Mouse (Mus musculus) kidney, adult 8-10 months (tissue): ENCODE measurements around the gene Reep6.

Experiments
- DNase-seq, 2 experiments: peaks; one replicate each; pipeline ENCODE4 v3.0.0; 2022

The Reep6 gene

GRCm38 (mm10) chr10:80301256-80302081 is 28.3 kb upstream of the Reep6 start:
- no peak for DNase-seq

DNA sequence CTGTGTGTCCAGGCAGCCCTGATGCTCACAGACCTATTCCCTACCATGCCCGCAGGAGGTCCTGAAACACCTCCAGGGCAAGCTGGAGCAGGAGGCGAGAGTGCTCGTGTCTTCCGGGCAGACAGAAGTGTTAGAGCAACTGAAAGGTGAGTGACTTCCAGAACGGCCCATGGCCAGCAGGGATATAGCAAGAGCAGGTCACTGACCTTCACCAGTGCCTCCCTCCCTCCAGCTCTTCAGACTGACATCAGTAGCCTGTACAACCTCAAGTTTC is 27.7 kb upstream of the Reep6 start:
- no peak for DNase-seq

DNA sequence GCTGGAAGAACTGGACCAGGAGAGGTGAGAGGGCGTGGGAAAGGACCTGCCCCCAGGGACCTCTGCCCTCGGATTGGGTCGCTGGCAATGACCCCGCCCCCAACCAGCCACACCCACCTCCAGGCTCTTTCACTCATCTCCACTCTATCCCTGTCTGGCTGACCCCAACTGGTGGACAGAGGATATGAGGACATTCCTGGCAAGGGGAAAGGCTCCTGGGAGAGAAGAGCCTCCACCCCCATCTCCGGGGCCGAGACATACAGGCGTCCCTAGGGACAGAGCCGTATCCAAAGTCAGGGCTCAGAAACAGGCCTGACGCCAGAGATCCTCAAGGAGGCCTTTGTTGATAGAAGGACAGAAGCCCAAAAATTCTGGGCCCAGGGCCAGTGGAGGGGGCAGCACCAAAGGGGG is 27.3 kb upstream of the Reep6 start:
- DNase-seq: peak; percentile 60 to 69

DNA sequence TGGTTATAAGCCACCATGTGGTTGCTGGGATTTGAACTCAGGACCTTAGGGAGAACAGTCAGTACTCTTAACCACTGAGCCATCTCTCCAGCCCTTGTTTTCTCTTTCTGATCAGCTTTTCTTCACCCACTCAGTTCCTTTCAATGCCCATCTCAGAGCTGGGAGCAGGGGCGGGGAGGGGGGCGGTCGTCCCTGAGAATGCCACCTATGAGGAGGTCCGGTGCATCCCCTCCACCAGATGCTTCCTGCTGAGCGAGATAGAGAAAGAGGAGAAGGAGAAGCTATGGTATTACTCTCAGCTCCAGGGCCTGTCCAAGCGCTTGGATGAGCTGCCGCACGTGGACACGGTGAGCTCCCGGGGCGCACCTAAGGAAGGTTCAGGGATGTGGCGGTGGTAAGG is 25.3 kb upstream of the Reep6 start:
- no peak for DNase-seq

DNA sequence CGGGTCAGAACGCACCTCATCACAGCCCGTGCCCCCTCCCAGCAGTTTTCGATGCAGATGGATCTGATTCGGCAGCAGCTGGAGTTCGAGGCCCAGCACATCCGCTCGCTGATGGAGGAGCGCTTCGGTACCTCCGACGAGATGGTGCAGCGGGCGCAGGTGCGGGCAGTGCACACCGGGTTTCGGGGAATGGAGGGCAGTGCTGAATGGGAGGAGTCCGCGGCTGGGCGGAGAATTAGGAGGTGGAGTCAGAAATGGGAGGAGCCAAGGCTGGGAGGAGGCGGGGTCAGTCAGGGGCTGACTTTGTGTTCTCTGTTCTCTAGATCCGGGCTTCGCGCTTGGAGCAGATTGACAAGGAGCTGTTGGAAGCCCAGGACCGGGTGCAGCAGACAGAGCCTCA is 24.9 kb upstream of the Reep6 start:
- DNase-seq: peak in 1 of 2 experiments; percentile 56

DNA sequence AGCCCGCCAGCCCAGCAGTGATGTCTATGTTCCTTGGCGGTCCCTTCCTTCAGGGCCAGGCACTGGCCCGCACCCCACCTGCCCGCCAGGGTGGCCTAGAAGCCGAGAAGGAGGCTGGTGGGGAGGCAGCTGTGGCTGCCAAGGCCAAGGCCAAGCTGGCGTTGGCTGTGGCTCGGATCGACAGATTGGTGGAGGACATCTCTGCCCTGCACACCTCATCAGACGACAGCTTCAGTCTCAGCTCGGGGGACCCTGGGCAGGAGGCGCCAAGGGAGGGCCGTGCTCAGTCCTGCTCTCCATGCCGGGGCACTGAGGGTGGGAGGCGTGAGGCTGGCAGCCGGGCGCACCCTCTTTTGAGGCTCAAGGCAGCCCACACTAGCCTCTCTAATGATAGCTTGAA is 18.2 kb upstream of the Reep6 start:
- no peak for DNase-seq

DNA sequence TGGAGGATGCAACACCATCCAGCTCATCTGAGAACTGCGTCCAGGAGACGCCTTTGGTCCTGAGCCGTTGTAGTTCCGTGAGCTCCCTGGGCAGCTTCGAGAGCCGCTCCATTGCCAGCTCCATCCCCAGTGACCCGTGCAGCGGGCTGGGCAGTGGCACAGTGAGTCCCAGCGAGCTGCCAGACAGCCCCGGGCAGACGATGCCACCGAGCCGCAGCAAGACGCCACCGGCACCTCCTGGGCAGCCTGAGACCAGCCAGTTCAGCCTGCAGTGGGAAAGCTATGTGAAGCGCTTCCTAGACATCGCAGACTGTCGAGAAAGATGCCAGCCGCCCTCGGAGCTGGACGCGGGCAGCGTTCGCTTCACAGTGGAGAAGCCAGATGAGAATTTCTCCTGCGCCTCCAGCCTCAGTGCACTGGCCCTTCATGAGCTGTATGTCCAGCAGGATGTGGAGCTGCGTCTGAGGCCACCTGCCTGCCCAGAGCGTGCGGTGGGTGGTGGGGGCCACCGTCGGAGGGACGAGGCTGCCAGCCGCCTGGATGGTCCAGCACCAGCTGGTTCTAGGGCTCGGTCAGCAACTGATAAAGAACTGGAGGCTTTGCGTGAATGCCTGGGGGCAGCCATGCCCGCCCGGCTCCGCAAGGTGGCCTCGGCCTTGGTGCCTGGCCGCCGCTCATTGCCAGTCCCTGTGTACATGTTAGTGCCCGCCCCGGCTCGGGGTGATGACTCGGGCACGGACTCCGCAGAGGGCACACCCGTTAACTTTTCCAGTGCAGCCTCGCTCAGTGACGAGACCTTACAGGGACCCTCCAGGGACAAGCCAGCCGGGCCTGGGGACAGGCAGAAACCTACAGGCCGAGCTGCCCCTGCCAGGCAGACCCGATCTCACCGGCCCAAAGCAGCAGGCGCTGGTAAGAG is 16.9 kb upstream of the Reep6 start:
- DNase-seq: no peak

- no peak for DNase-seq
Measured at GRCm38 (mm10) chr10:80313627-80314201, 16.0 kb upstream of the Reep6 start.

- no peak for DNase-seq
Measured at GRCm38 (mm10) chr10:80314494-80315001, 15.2 kb upstream of the Reep6 start.

DNA sequence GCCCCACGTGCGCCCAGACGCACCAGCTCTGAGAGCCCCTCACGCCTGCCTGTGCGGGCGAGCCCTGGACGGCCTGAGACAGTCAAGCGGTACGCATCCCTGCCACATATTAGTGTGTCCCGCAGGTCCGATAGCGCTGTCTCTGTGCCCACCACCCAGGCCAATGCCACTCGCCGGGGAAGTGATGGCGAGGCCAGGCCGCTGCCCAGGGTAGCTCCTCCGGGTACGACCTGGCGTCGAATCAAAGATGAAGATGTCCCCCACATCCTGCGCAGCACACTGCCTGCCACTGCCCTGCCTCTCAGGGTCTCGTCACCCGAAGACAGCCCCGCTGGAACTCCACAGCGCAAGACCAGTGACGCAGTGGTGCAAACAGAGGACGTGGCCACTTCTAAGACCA is 14.4 kb upstream of the Reep6 start:
- no peak for DNase-seq

- no peak for DNase-seq
Measured at GRCm38 (mm10) chr10:80316359-80316781, 13.4 kb upstream of the Reep6 start.

DNA sequence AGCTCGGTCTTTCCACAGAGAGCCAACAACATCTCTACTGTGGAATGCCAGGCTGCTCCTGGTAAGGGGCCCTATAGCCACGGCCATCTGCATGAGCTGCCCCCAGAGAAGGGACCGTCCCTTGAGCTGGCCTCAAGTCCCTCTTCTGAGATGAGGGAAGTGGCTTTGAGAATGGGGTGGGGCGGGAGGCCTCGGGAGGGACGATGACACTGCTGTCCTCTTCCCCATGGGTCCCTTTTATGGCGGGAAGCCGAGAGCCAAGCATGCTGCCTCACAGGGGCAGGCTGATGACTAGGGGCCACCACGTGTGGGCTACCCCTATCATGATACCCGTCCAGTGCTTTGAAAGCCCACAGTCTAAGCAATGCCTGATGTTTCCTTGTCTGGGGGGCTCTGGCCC is 12.7 kb upstream of the Reep6 start:
- DNase-seq: no peak

- peak; percentile 91 to 96 for DNase-seq
Measured at GRCm38 (mm10) chr10:80320340-80320760, 9.4 kb upstream of the Reep6 start, which contains the start of gene 2310011J03Rik. Gene 2310011J03Rik (minus strand): TSS chr10:80320537.

DNA sequence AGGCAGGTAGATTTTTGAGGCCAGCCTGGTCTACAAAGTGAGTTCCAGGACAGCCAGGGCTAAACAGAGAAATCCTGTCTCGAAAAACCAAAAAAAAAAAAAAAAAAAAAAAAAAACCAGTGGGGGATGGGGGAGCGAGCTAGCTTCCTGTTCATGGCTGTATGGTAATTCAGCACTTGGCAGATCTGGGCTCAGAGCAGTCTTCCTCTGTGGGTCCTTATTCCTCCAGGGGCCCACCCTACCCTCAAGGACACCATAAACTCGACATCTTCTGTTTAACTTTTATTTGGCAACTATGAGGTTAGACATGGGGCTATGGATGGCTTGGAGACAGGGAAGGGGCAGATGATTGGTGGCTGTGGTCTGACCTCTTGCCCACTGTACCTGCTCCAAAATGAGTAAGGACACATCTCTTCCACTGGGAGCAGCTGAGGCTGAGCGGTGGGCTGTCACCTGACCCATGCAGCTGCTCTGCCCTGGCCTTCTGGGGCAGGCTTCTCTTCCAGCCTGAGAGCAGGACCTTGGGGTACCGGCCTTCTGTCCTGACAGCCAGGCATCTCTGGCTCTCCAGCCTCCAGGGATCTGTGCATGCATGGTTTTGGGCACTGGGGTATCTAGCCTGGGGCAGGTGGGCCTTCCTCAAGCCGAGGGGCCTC is 8.6 kb upstream of the Reep6 start:
- DNase-seq: no peak

DNA sequence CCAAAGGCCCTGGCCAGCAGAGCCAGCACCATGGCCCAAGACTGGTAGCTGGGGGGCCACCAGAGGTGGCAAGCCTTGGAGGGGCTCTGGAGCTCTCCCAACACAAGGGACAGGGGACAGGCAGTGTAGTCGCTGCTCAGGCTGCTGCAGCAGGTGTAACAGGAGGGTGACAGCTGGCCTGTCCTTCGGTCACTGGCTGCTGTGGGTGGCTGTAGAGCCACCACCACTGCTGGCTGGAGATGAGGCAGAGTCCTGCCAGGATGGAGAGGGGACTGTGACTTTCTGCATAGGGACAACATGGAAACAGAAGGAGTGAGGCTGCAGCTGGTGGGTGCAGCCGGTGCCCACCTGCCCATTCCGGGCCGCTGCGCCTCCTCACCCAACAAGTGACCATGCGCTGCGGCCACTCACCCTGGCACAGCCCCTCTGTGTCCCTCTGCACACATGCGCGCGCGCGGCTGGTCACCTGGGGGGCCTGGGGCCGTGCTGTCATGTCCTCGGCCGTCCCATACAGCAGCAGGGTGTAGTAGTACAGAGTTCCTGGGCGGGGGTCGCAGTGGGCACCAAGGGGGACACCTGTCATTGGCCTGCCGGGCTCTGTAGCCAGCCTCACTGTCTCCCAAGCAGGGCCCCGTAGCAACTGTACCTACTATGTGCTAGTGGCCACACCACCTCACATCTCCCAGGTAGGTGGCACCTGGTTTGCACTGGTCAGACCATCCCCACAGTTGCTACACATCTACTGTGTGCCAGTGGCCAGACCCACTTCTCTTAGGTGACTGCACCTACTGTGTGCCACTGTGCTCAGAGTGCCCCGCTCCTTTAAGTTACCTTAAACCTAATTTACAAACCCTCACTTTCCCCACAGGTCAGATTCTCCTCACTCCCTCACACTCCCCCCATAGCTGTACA is 7.8 kb upstream of the Reep6 start:
- DNase-seq: no peak

DNA sequence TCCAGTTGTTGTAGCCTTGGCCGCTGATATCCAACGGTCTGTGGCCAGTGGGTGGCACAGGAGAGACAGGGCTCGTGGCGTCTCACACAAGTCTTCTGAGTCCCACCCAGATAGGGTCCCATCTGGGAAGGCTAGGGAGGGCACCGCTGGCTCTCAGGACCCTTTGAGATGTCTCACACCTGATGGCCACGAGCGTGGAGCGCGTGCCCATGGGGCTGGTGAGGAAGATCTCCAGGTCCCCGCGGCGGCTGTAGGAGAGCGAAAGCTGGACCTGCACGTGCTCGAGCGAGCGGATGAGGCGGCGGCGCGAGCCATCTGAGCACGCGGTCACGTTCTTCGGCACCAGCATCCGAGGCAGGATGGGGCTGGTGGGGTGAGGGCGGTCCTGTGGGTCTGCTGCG is 6.9 kb upstream of the Reep6 start:
- DNase-seq: no peak

DNA sequence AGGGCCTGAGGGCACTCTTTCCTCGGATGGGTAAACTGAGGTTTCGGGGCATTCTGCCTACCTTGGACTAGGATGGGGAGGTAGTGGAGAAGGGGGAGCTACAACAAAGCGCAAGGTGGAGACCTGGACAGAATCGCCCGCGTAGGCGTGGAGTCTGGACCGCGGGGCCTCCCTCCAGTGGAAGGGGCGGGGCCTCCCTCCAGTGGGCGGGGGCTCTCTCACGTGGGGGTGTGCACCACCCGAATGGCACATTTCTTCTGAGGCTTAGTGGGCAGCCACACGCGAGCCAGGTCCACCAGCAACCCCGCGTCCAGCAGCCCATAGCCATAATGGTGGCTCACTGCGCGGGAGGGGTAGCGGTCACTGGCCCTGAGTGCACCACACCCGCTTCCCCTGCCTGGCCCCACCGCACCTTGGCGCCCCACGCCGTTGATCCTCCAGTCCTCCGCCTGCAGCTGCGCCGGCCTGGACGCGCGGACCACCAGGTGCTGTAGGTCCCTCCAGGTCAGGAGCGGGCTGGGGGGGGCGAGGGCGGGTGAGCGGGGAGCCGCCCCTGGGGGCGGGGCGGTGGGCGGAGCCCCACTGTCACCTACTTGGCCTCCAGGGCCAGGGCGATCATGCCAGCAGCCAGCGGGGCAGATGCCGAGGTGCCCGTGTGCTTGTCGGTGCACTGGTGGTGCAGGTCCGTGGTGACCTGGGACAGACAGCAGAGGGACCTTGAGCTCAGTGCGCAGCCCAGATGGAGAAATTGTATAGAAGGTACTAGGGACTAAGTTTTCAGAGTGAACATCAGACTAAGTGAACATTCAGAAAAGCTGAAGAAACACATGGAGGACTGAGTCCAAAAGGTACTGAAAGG is 6.3 kb upstream of the Reep6 start:
- DNase-seq: peak; percentile 79 to 86

GRCm38 (mm10) chr10:80324120-80325037 is 5.4 kb upstream of the Reep6 start:
- peak in 1 of 2 experiments; percentile 50 for DNase-seq

DNA sequence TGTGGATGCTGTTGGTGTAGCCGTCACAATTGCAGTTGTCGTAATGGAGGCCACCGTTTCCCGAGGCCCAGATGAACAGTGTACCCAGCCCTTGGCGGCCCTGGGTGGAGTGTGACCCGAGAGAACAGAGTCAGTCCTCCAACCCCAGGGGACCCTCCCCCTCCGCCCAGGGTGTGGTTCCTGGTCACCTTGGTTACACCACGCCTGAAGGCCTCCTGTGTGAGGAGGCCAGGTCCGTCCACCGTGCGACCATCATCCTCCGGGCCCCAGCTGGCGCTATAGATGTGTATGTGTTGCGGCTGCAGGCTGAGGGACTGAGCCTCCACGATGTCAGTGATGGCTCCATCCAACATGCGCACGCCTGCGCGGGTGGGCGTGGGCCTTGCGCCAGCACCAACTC is 4.7 kb upstream of the Reep6 start:
- DNase-seq: no peak

DNA sequence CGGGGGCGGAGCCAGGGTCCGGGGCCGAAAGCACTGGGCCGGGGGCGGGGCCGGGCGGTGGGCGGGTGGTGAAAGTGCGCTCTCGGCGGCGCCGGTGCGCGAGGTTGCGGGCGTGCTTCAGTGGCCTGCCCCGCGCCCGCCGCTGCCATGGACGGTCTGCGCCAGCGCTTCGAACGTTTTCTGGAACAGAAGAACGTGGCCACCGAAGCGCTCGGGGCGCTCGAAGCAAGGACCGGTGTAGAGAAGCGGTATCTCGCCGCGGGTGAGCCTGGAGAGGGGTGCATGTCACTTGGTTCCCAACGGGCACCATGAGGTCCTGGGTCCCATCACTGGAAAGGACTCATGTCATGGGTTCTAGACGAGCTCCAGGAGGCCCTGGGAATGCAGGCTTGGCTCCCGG is 331 bp downstream of the Reep6 start:
- no peak for DNase-seq
